Mouse (Mus musculus) common myeloid progenitor, adult 5-6 weeks (primary cell): ENCODE data around the gene Hoxd9. TPM values are rescaled to one million over a fixed set of nuclear protein-coding genes. Genes with fewer than 3 reads are reported as not detected.

Source experiments
- ATAC-seq: replicated peaks from 2 replicates; pipeline ENCODE4 v1.8.0; 2016; ENCODE audit warnings: low read depth, mild to moderate bottlenecking, moderate TSS enrichment, inconsistent platforms; ENCODE audit not compliant: poor library complexity, severe bottlenecking
- total RNA-seq: library from RNA; stranded (forward); fragments of 200-1000, 187-1606 nt; gene quantifications from 2 replicates; pipeline ENCODE4 v1.2.3, GENCODE M21; 2017

Gene Hoxd9
- total RNA-seq, 1 experiment from 2014 or later: not detected

GRCm38 (mm10) chr2:74667842-74668357 lies 29.6 kb upstream of the Hoxd9 start, which contains the start of gene Hoxd13:
TSS of gene Hoxd13 (plus strand) at chr2:74668310.
- ATAC-seq: no peak

- ATAC-seq: no peak
Observed at GRCm38 (mm10) chr2:74668370-74669229, 28.9 kb upstream of the Hoxd9 start.

GRCm38 (mm10) chr2:74669230-74669578 lies 28.3 kb upstream of the Hoxd9 start:
- no peak for ATAC-seq

- ATAC-seq: no peak
Observed at GRCm38 (mm10) chr2:74669650-74670235, 27.8 kb upstream of the Hoxd9 start.

- no peak for ATAC-seq
Observed at GRCm38 (mm10) chr2:74670632-74671188, 26.8 kb upstream of the Hoxd9 start.

GRCm38 (mm10) chr2:74671847-74672246 lies 25.7 kb upstream of the Hoxd9 start:
- ATAC-seq: no peak

GRCm38 (mm10) chr2:74672481-74673362 lies 24.8 kb upstream of the Hoxd9 start:
- peak; percentile 84 for ATAC-seq

- ATAC-seq: no peak
Observed at GRCm38 (mm10) chr2:74673835-74674425, 23.6 kb upstream of the Hoxd9 start.

GRCm38 (mm10) chr2:74674881-74675665 lies 22.5 kb upstream of the Hoxd9 start, which contains the start of gene Hoxd12:
TSS of gene Hoxd12 (plus strand) at chr2:74675013.
- no peak for ATAC-seq

- ATAC-seq: no peak
Observed at GRCm38 (mm10) chr2:74675666-74676282, 21.8 kb upstream of the Hoxd9 start.

GRCm38 (mm10) chr2:74676376-74677052 lies 21.0 kb upstream of the Hoxd9 start:
- no peak for ATAC-seq

GRCm38 (mm10) chr2:74677106-74677505 lies 20.4 kb upstream of the Hoxd9 start:
- no peak for ATAC-seq

GRCm38 (mm10) chr2:74678891-74679595 lies 18.5 kb upstream of the Hoxd9 start, which contains the start of gene Hoxd11:
TSS of gene Hoxd11 (plus strand) at chr2:74679557.
- ATAC-seq: no peak

GRCm38 (mm10) chr2:74679596-74679971 lies 17.9 kb upstream of the Hoxd9 start:
- peak; percentile 40; the same call in 1 of the 2 replicates for ATAC-seq

GRCm38 (mm10) chr2:74679980-74680379 lies 17.5 kb upstream of the Hoxd9 start:
- ATAC-seq: peak; percentile 52; the same call in 1 of the 2 replicates

GRCm38 (mm10) chr2:74680561-74681398 lies 16.7 kb upstream of the Hoxd9 start:
- ATAC-seq: no peak
